In the genomic region with DNA sequence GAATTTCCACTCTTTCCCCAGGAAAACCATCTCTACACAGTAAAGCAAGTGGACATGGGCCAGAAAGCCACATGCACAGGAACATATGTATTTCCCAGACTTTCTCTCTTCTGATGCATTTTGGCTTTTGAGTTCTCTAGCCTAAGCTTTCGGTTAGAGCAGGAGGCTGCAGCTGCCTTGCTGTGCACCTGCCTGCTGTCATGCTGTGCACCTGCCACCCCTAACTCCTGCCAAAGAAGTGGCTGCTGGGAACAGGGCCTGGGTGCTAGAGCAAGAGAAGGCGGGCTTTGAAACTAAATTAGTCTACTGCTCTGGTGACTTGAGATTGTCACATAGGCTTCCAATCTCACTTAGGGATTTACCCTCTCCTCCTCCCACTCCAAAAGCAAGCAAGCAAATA, we compare ENCODE assay signal across 25 mouse cellular contexts. TPM values are rescaled to one million over a fixed set of nuclear protein-coding genes. Genes with fewer than 3 reads are reported as not detected.
DNase-seq lines count a peak whose midpoint lies in the region; ATAC-seq and TF ChIP-seq lines count a peak whose summit lies in the region.
"Had no signal": no experiment of that assay in that cellular context is flagged by ENCODE, and none has a peak within 500 bp of the region (broad histone marks: within the 10 kb centered on the region; RNA-seq: fewer than 3 reads in every experiment).

No protein-coding gene starts in this region.

- ATAC-seq in lung, embryonic 14.5 days (ENCODE audit: insufficient read depth), result no peak; the same call in 1 of the 2 replicates
- ATAC-seq in lung, postnatal 0 days, result 0 out of 2 replicates have a peak, but pooled peaks have one; percentile 28
- ATAC-seq: CD4-positive, CD25-positive, alpha-beta regulatory T cell, adult 4 months; forebrain, embryonic 13.5 days; forebrain, embryonic 16.5 days; hindbrain, embryonic 16.5 days had no signal

- TF ChIP-seq POLR2A in lung, adult 2 months (IDR thresholded peaks at IDR 0.05; ENCODE audit: borderline replicate concordance, extremely low read depth, low read depth, low read length), result no peak
- TF ChIP-seq POLR2A in cerebellum, adult 2 months (IDR thresholded peaks at IDR 0.05; ENCODE audit: borderline replicate concordance, insufficient read depth, low read length), result no peak

- H3K27ac ChIP-seq in lung, embryonic 14.5 days (ENCODE audit: low read depth), result peak overlapping the region; percentile 76
- no peak overlapping the region for H3K27ac ChIP-seq in lung, postnatal 0 days (ENCODE audit: low read length)
- no peak overlapping the region for H3K27ac ChIP-seq in cerebellum, adult 2 months (ENCODE audit: insufficient read depth, low read length)
- H3K27ac ChIP-seq: forebrain, embryonic 10.5 days; forebrain, embryonic 13.5 days; heart, embryonic 15.5 days; hindbrain, embryonic 10.5 days; hindbrain, embryonic 13.5 days had no signal

- no peak for DNase-seq in lung, embryonic 14.5 days
- DNase-seq in lung, adult 18-20 months, result no peak
- DNase-seq in lung, postnatal 0 days (ENCODE audit: low spot score), result no peak
- DNase-seq in lung, adult 2 months, result no peak
- DNase-seq in brain, adult 2 months (ENCODE audit: low read depth, low spot score), result peak; percentile 59
- no peak for DNase-seq in cerebellum, adult 2 months
- DNase-seq: adrenal gland, adult 2 months; adrenal gland, postnatal 14 days; cerebellum, adult 11-12 months; cerebellum, adult 9-10 months; cerebellum, postnatal 14 days; gastrocnemius, postnatal 25 days; heart, adult 18-20 months; heart, postnatal 10 days; heart, postnatal 36 days had no signal

- no peak for TF ChIP-seq CTCF in lung, embryonic 14.5 days (IDR thresholded peaks at IDR 0.05; ENCODE audit: low read depth)
- no peak for TF ChIP-seq CTCF in lung, postnatal 0 days (IDR thresholded peaks at IDR 0.05)
- TF ChIP-seq CTCF in lung, adult 2 months (IDR thresholded peaks at IDR 0.05; ENCODE audit: insufficient read depth, low read length), result no peak
- TF ChIP-seq CTCF in cerebellum, adult 2 months (IDR thresholded peaks at IDR 0.05; ENCODE audit: borderline replicate concordance, insufficient read depth, low read depth, low read length), result no peak

- no peaks in the 10 kb centered on the region for H3K9me3 ChIP-seq in lung, embryonic 14.5 days (ENCODE audit: low read depth, low read length)
- no peaks in the 10 kb centered on the region for H3K9me3 ChIP-seq in lung, postnatal 0 days (ENCODE audit: low read length)

- H3K4me2 ChIP-seq in lung, embryonic 14.5 days, result no peak overlapping the region
- no peak overlapping the region for H3K4me2 ChIP-seq in lung, postnatal 0 days (replicated peaks; ENCODE audit: low read depth, low read length)
- H3K4me2 ChIP-seq: forebrain, embryonic 13.5 days; heart, embryonic 12.5 days; heart, embryonic 15.5 days; hindbrain, embryonic 13.5 days had no signal

- no peak overlapping the region for H3K4me3 ChIP-seq in lung, embryonic 14.5 days (ENCODE audit: low read depth, low read length)
- no peak overlapping the region for H3K4me3 ChIP-seq in lung, postnatal 0 days (ENCODE audit: low read depth, low read length)
- no peak overlapping the region for H3K4me3 ChIP-seq in lung, adult 2 months (replicated peaks; ENCODE audit: extremely low read depth, low read depth, low read length)
- no peak overlapping the region for H3K4me3 ChIP-seq in cerebellum, adult 2 months (replicated peaks; ENCODE audit: insufficient read depth, low read depth, low read length)
- H3K4me3 ChIP-seq: forebrain, embryonic 10.5 days; forebrain, embryonic 13.5 days; heart, embryonic 12.5 days; heart, embryonic 15.5 days; hindbrain, embryonic 10.5 days; hindbrain, embryonic 13.5 days had no signal

- no peaks in the 10 kb centered on the region for H3K36me3 ChIP-seq in lung, embryonic 14.5 days (ENCODE audit: insufficient read depth)
- H3K36me3 ChIP-seq in lung, postnatal 0 days (ENCODE audit: insufficient read depth, low read length), result no peaks in the 10 kb centered on the region
- H3K36me3 ChIP-seq: forebrain, embryonic 10.5 days; heart, embryonic 12.5 days; heart, embryonic 15.5 days; hindbrain, embryonic 10.5 days; hindbrain, embryonic 13.5 days had no signal

- WGBS in lung, embryonic 14.5 days, result 59% methylated on average over 2 of the region's 2 CpGs
- 56% methylated on average over 2 of the region's 2 CpGs for WGBS in lung, postnatal 0 days
- 58% methylated on average over 2 of the region's 2 CpGs for WGBS in lung, adult 2 months
- 64% methylated on average over 2 of the region's 2 CpGs for WGBS in cerebellum, adult 2 months

- no peaks in the 10 kb centered on the region for H3K27me3 ChIP-seq in lung, embryonic 14.5 days (ENCODE audit: insufficient read depth, low read length)
- no peaks in the 10 kb centered on the region for H3K27me3 ChIP-seq in lung, postnatal 0 days (replicated peaks; ENCODE audit: insufficient read depth, low read length)
- no peaks in the 10 kb centered on the region for H3K27me3 ChIP-seq in cerebellum, adult 2 months (ENCODE audit: control insufficient read depth, insufficient read depth, low read length)
- H3K27me3 ChIP-seq: heart, embryonic 15.5 days had no signal

- no peak for TF ChIP-seq EP300 in lung, postnatal 0 days (IDR thresholded peaks at IDR 0.05)

- H3K4me1 ChIP-seq in lung, embryonic 14.5 days (ENCODE audit: insufficient read depth), result no peaks in the 10 kb centered on the region
- no peaks in the 10 kb centered on the region for H3K4me1 ChIP-seq in lung, postnatal 0 days (ENCODE audit: insufficient read depth, low read depth, low read length)
- H3K4me1 ChIP-seq in lung, adult 2 months (ENCODE audit: control insufficient read depth, insufficient read depth, low read length), result no peaks in the 10 kb centered on the region
- H3K4me1 ChIP-seq in cerebellum, adult 2 months (ENCODE audit: control insufficient read depth, insufficient read depth, low read length), result no peaks in the 10 kb centered on the region
- H3K4me1 ChIP-seq: forebrain, embryonic 10.5 days; forebrain, embryonic 13.5 days; heart, embryonic 12.5 days; heart, embryonic 15.5 days; hindbrain, embryonic 10.5 days; hindbrain, embryonic 13.5 days had no signal

- H3K9ac ChIP-seq in lung, embryonic 14.5 days, result no peak overlapping the region
- no peak overlapping the region for H3K9ac ChIP-seq in lung, postnatal 0 days (replicated peaks; ENCODE audit: low read depth)
- H3K9ac ChIP-seq: forebrain, embryonic 13.5 days; heart, embryonic 12.5 days; heart, embryonic 15.5 days; hindbrain, embryonic 13.5 days had no signal

RNA-seq across cellular contexts. Expression of a gene that starts 8.7 kb away (rescaled TPM):
- polyA plus RNA-seq in lung, embryonic 14.5 days (2014; fragmentation: Nextera tagmentation; extraction: Ambion mirVana), result 2.6 and 3.3 TPM in 2 replicates
- 1.6 and 1.7 TPM in 2 replicates for polyA plus RNA-seq in lung, postnatal 0 days (2015; fragmentation: Nextera tagmentation; extraction: Ambion mirVana)
- 5.3 and 5.5 TPM in 2 replicates for polyA plus RNA-seq in lung, adult 2 months (2012; rRNA removed)
- 2.0 and 2.4 TPM in 2 replicates for polyA plus RNA-seq in cerebellum, adult 2 months (2012; rRNA removed)
- polyA plus RNA-seq: C2C12; CD4-positive, CD25-positive, alpha-beta regulatory T cell, adult 4 months had no signal
